Comparison of ENCODE assay signal across 20 mouse cellular contexts in the genomic region with DNA sequence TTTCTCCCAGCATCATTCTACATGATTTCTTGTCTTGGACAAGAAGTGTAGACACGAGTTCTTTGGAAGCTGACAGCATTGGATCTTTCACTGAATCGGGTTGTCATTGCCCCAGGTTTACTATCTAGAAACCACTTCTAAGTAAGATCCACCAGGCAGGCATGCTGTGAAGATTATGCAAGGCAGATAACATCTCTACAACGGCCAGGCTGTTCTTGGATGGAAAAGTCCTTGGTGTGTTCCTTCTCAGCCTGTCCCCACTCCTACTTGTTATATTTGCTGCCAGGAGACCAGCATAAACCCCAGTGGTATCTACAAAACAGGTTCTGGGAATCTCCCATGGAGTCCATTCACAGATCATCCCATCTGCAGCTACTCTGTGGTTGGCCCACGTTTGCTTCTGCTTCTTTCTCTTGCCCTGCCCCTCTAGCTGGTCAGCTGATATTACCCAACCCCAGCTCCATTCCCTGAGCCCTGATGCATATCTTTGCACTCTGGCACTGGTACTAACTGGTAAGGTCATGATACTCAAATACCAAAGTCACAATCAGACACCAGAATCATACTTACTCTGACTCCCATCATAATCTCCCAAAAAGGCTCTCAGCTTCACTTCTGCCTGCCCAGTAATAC. TPM values are rescaled to one million over a fixed set of nuclear protein-coding genes. Genes with fewer than 3 reads are reported as not detected.
"Had no signal": no experiment of that assay in that cellular context is flagged by ENCODE, and none has a peak within 500 bp of the region (broad histone marks: within the 10 kb centered on the region; RNA-seq: fewer than 3 reads in every experiment).

No protein-coding gene starts in this region.

- H3K27me3 ChIP-seq: limb, embryonic 12.5 days; liver, embryonic 15.5 days; midbrain, embryonic 13.5 days; neural tube, embryonic 13.5 days; stomach, embryonic 15.5 days had no signal

- H3K4me3 ChIP-seq: layer of hippocampus, adult 2 months; limb, embryonic 12.5 days; liver, embryonic 15.5 days; midbrain, embryonic 13.5 days; neural tube, embryonic 13.5 days; stomach, embryonic 15.5 days had no signal

- DNase-seq: kidney, adult 11 months; kidney, postnatal 10 days; kidney, postnatal 4 days; lung, embryonic 14.5 days; lung, postnatal 10 days; lung, postnatal 4 days; right cerebral cortex, postnatal 14 days; thymus, adult 2 months; thymus, postnatal 25 days had no signal

- H3K9me3 ChIP-seq: limb, embryonic 12.5 days; liver, embryonic 15.5 days; midbrain, embryonic 13.5 days; neural tube, embryonic 13.5 days; stomach, embryonic 15.5 days had no signal

- H3K4me1 ChIP-seq: limb, embryonic 12.5 days; midbrain, embryonic 13.5 days; neural tube, embryonic 13.5 days; stomach, embryonic 15.5 days had no signal

- H3K36me3 ChIP-seq: limb, embryonic 12.5 days; liver, embryonic 15.5 days; midbrain, embryonic 13.5 days; neural tube, embryonic 13.5 days; stomach, embryonic 15.5 days had no signal

- ATAC-seq: midbrain, embryonic 13.5 days had no signal

RNA-seq across cellular contexts. Expression of a gene that starts 3.4 kb away (rescaled TPM):
- total RNA-seq: layer of hippocampus, adult 2 months; layer of hippocampus, postnatal 10 days; left cerebral cortex, postnatal 36 days; liver, adult 2 months had no signal
- polyA plus RNA-seq: kidney, embryonic 14.5 days; limb, embryonic 12.5 days; liver, adult 2 months; liver, embryonic 15.5 days; lung, embryonic 14.5 days; midbrain, embryonic 13.5 days; neural tube, embryonic 13.5 days; spleen, adult 2 months; stomach, embryonic 15.5 days; thymus, adult 2 months had no signal
